Mouse (Mus musculus): ENCODE data around the gene Slamf1. TPM values are rescaled to one million over a fixed set of nuclear protein-coding genes. Genes with fewer than 3 reads are reported as not detected.
"Not testable (repeated sequence)": the region's sequence is repeated elsewhere in the genome, so short reads cannot be mapped to it uniquely, and the experiment has no call there.

The Slamf1 gene
- polyA plus RNA-seq, 1 experiment, result 4.5 TPM

GRCm38 (mm10) chr1:171796185-171796584 is 29.3 kb downstream of the Slamf1 start:
- Histone ChIP-seq H3K36me3 (ENCODE audit: control insufficient read depth, insufficient read depth, low read length) (peaks cover 15% of the 10 kb centered on the region), H3K27ac (ENCODE audit: insufficient read depth, low read length) (no peak overlapping the region), H3K4me1 (ENCODE audit: control insufficient read depth, insufficient read depth, insufficient read length) (peaks cover 3% of the 10 kb centered on the region; the same call in 1 of the 2 replicates), H3K4me3 (ENCODE audit: extremely low read depth, insufficient read depth, insufficient read length) (no peak overlapping the region), H3K27me3 (ENCODE audit: control insufficient read depth, insufficient read depth, low read length) (no peaks in the 10 kb centered on the region)
- DNase-seq (ENCODE audit: low read depth in 1 of 2, low spot score in 2 of 2), result no peak
- WGBS, result 54% methylated on average over 2 of the region's 2 CpGs
- TF ChIP-seq POLR2A (IDR thresholded peaks at IDR 0.05; ENCODE audit: low read depth, low read length), result no peak
- no peak for TF ChIP-seq CTCF (IDR thresholded peaks at IDR 0.05; ENCODE audit: extremely low read depth, insufficient read depth, insufficient read length, insufficient replicate concordance)

- H3K27ac ChIP-seq (ENCODE audit: insufficient read depth, low read length), result no peak overlapping the region
- no peak for DNase-seq (ENCODE audit: low read depth in 1 of 2, low spot score in 2 of 2)
- peaks cover 3% of the 10 kb centered on the region; the same call in 1 of the 2 replicates for H3K4me1 ChIP-seq (ENCODE audit: control insufficient read depth, insufficient read depth, insufficient read length)
- no peaks in the 10 kb centered on the region for H3K27me3 ChIP-seq (ENCODE audit: control insufficient read depth, insufficient read depth, low read length)
- no peak overlapping the region for H3K4me3 ChIP-seq (ENCODE audit: extremely low read depth, insufficient read depth, insufficient read length)
- peaks cover 8% of the 10 kb centered on the region for H3K36me3 ChIP-seq (ENCODE audit: control insufficient read depth, insufficient read depth, low read length)
- 70% methylated on average over 1 of the region's 1 CpGs for WGBS
- no peak for TF ChIP-seq POLR2A (IDR thresholded peaks at IDR 0.05; ENCODE audit: low read depth, low read length)
- TF ChIP-seq CTCF (IDR thresholded peaks at IDR 0.05; ENCODE audit: extremely low read depth, insufficient read depth, insufficient read length, insufficient replicate concordance), result no peak
Measured at GRCm38 (mm10) chr1:171797840-171798239, 30.9 kb downstream of the Slamf1 start.

GRCm38 (mm10) chr1:171799648-171800047 is 32.7 kb downstream of the Slamf1 start:
- no peaks in the 10 kb centered on the region for H3K27me3 ChIP-seq (ENCODE audit: control insufficient read depth, insufficient read depth, low read length)
- TF ChIP-seq POLR2A (IDR thresholded peaks at IDR 0.05; ENCODE audit: low read depth, low read length) (no peak), CTCF (IDR thresholded peaks at IDR 0.05; ENCODE audit: extremely low read depth, insufficient read depth, insufficient read length, insufficient replicate concordance) (no peak)
- peaks cover 8% of the 10 kb centered on the region for H3K36me3 ChIP-seq (ENCODE audit: control insufficient read depth, insufficient read depth, low read length)
- H3K4me3 ChIP-seq (ENCODE audit: extremely low read depth, insufficient read depth, insufficient read length), result no peak overlapping the region
- H3K4me1 ChIP-seq (ENCODE audit: control insufficient read depth, insufficient read depth, insufficient read length), result peaks cover 3% of the 10 kb centered on the region; the same call in 1 of the 2 replicates
- DNase-seq (ENCODE audit: low read depth in 1 of 2, low spot score in 2 of 2), result no peak
- H3K27ac ChIP-seq (ENCODE audit: insufficient read depth, low read length), result no peak overlapping the region
- WGBS, result 61% methylated on average over 4 of the region's 4 CpGs

- 10% methylated on average over 1 of the region's 1 CpGs for WGBS
- H3K27ac ChIP-seq (ENCODE audit: insufficient read depth, low read length), result not testable (repeated sequence)
Measured at GRCm38 (mm10) chr1:171811048-171811447, 44.1 kb downstream of the Slamf1 start.

GRCm38 (mm10) chr1:171815545-171816439 is 48.9 kb downstream of the Slamf1 start:
- Histone ChIP-seq H3K4me3 (ENCODE audit: extremely low read depth, insufficient read depth, insufficient read length) (no peak overlapping the region), H3K4me1 (ENCODE audit: control insufficient read depth, insufficient read depth, insufficient read length) (peaks cover 2% of the 10 kb centered on the region), H3K27ac (ENCODE audit: insufficient read depth, low read length) (no peak overlapping the region), H3K36me3 (ENCODE audit: control insufficient read depth, insufficient read depth, low read length) (no peaks in the 10 kb centered on the region), H3K27me3 (ENCODE audit: control insufficient read depth, insufficient read depth, low read length) (no peaks in the 10 kb centered on the region)
- no peak for TF ChIP-seq POLR2A (IDR thresholded peaks at IDR 0.05; ENCODE audit: low read depth, low read length)
- peak; percentile 10; the same call in 1 of the 2 replicates for TF ChIP-seq CTCF (IDR thresholded peaks at IDR 0.05; ENCODE audit: extremely low read depth, insufficient read depth, insufficient read length, insufficient replicate concordance)
- 12% methylated on average over 8 of the region's 8 CpGs for WGBS
- DNase-seq (ENCODE audit: low read depth in 1 of 2, low spot score in 2 of 2), result peak; percentile 23 to 80

More at GRCm38 (mm10) chr1:171811048-171811447, 44.1 kb downstream of the Slamf1 start:
- not testable (repeated sequence) for H3K27me3 ChIP-seq (ENCODE audit: control insufficient read depth, insufficient read depth, low read length); DNase-seq (ENCODE audit: low read depth in 1 of 2, low spot score in 2 of 2); H3K36me3 ChIP-seq (ENCODE audit: control insufficient read depth, insufficient read depth, low read length); H3K4me1 ChIP-seq (ENCODE audit: control insufficient read depth, insufficient read depth, insufficient read length); H3K4me3 ChIP-seq (ENCODE audit: extremely low read depth, insufficient read depth, insufficient read length)

GRCm38 (mm10) chr1:171816991-171817390 is 50.1 kb downstream of the Slamf1 start:
- Histone ChIP-seq H3K4me1 (ENCODE audit: control insufficient read depth, insufficient read depth, insufficient read length) (peaks cover 2% of the 10 kb centered on the region), H3K4me3 (ENCODE audit: extremely low read depth, insufficient read depth, insufficient read length) (no peak overlapping the region), H3K27me3 (ENCODE audit: control insufficient read depth, insufficient read depth, low read length) (no peaks in the 10 kb centered on the region), H3K27ac (ENCODE audit: insufficient read depth, low read length) (no peak overlapping the region), H3K36me3 (ENCODE audit: control insufficient read depth, insufficient read depth, low read length) (no peaks in the 10 kb centered on the region)
- no peak for DNase-seq (ENCODE audit: low read depth in 1 of 2, low spot score in 2 of 2)
- TF ChIP-seq POLR2A (IDR thresholded peaks at IDR 0.05; ENCODE audit: low read depth, low read length) (no peak), CTCF (IDR thresholded peaks at IDR 0.05; ENCODE audit: extremely low read depth, insufficient read depth, insufficient read length, insufficient replicate concordance) (no peak)
- 43% methylated on average over 4 of the region's 4 CpGs for WGBS

GRCm38 (mm10) chr1:171821331-171821730 is 54.4 kb downstream of the Slamf1 start:
- 17% methylated on average over 1 of the region's 1 CpGs for WGBS
- H3K36me3 ChIP-seq (ENCODE audit: control insufficient read depth, insufficient read depth, low read length), result no peaks in the 10 kb centered on the region
- no peak overlapping the region for H3K27ac ChIP-seq (ENCODE audit: insufficient read depth, low read length)
- H3K4me3 ChIP-seq (ENCODE audit: extremely low read depth, insufficient read depth, insufficient read length), result no peak overlapping the region
- no peak for DNase-seq (ENCODE audit: low read depth in 1 of 2, low spot score in 2 of 2)
- H3K27me3 ChIP-seq (ENCODE audit: control insufficient read depth, insufficient read depth, low read length), result no peaks in the 10 kb centered on the region
- peaks cover 5% of the 10 kb centered on the region; the same call in 1 of the 2 replicates for H3K4me1 ChIP-seq (ENCODE audit: control insufficient read depth, insufficient read depth, insufficient read length)
- TF ChIP-seq CTCF (IDR thresholded peaks at IDR 0.05; ENCODE audit: extremely low read depth, insufficient read depth, insufficient read length, insufficient replicate concordance) (no peak), POLR2A (IDR thresholded peaks at IDR 0.05; ENCODE audit: low read depth, low read length) (no peak)

Data from spleen, adult 2 months (tissue).